Mouse (Mus musculus) limb, embryonic 14.5 days (tissue): Measurements from ENCODE around the gene Fcnb. TPM values are rescaled to one million over a fixed set of nuclear protein-coding genes. Genes with fewer than 3 reads are reported as not detected.

Experiments used
- ATAC-seq: fragments of 200-750 bp; cut with Nextera tagmentation; 2 replicates; pipeline ENCODE4 v1.8.0; 2017; ENCODE audit warnings: low read depth, moderate number of reproducible peaks, moderate TSS enrichment; ENCODE audit not compliant: low FRiP score
- DNase-seq: peaks from one replicate; pipeline ENCODE4 v3.0.0-alpha.2; 2015; ENCODE audit warnings: low spot score
- H3K27ac ChIP-seq: fragments of 300-500 bp; sonication (generic); replicated peaks from 2 replicates; pipeline ENCODE4 v1.5.1; 2014; ENCODE audit warnings: low read depth, mild to moderate bottlenecking, low read length, moderate library complexity, mixed read lengths
- H3K27me3 ChIP-seq: fragments of 300-500 bp; sonication (generic); 2 replicates; pipeline ENCODE4 v1.6.1; 2014; ENCODE audit warnings: low read length, mixed read lengths; ENCODE audit not compliant: control insufficient read depth, insufficient read depth
- H3K36me3 ChIP-seq: fragments of 300-500 bp; sonication (generic); 2 replicates; pipeline ENCODE4 v1.6.1; 2014; ENCODE audit warnings: mild to moderate bottlenecking, low read length, moderate library complexity, mixed read lengths; ENCODE audit not compliant: control insufficient read depth, insufficient read depth
- H3K4me1 ChIP-seq: fragments of 300-500 bp; sonication (generic); 2 replicates; pipeline ENCODE4 v1.6.1; 2014; ENCODE audit warnings: antibody characterized with exemption, low read length, mixed read lengths; ENCODE audit not compliant: control insufficient read depth, insufficient read depth
- H3K4me2 ChIP-seq: fragments of 300-500 bp; sonication (generic); replicated peaks from 2 replicates; pipeline ENCODE4 v1.6.1; 2014; ENCODE audit warnings: low read depth, mild to moderate bottlenecking, low read length, moderate library complexity; ENCODE audit not compliant: severe bottlenecking
- H3K4me3 ChIP-seq: fragments of 300-500 bp; sonication (generic); replicated peaks from 2 replicates; pipeline ENCODE4 v1.5.1; 2014; ENCODE audit warnings: low read length
- H3K9ac ChIP-seq: fragments of 300-500 bp; sonication (generic); 2 replicates; pipeline ENCODE4 v1.6.1; 2014; ENCODE audit warnings: mild to moderate bottlenecking, low read depth, low read length, moderate library complexity; ENCODE audit not compliant: severe bottlenecking
- H3K9me3 ChIP-seq: fragments of 300-500 bp; sonication (generic); 2 replicates; pipeline ENCODE4 v1.6.1; 2016; ENCODE audit warnings: low read length; ENCODE audit not compliant: control insufficient read depth
- POLR2A ChIP-seq: fragments of 200-500 bp; IDR thresholded peaks from 2 replicates; pipeline ENCODE4 v1.8.0; 2012; ENCODE audit warnings: inconsistent platforms, mild to moderate bottlenecking, moderate library complexity, borderline replicate concordance; ENCODE audit not compliant: insufficient read depth, insufficient read length; ENCODE audit errors: extremely low read depth
- WGBS: fragments of 180-500 bp; shearing (Covaris S2); extraction: QIAGEN DNeasy Blood & Tissue Kit; methylation state at CpG from one replicate; pipeline ENCODE4 v1.1.7; 2014; 5-methylcytosine and 5-hydroxymethylcytosine counted together
- polyA plus RNA-seq, 2 experiments: library from polyadenylated mRNA; depleted of rRNA in 1 of 2; stranded (reverse) in 1 of 2; unstranded in 1 of 2; fragments of >200 nt; fragmentation: Nextera tagmentation in 1 of 2; extraction: Ambion mirVana in 1 of 2; gene quantifications; 2 replicates each; pipeline versions ENCODE4 v1.2.1 to v1.2.3; 2012 to 2014

The Fcnb gene
- polyA plus RNA-seq, 2 experiments, result 0.40 to 0.88 TPM

DNA sequence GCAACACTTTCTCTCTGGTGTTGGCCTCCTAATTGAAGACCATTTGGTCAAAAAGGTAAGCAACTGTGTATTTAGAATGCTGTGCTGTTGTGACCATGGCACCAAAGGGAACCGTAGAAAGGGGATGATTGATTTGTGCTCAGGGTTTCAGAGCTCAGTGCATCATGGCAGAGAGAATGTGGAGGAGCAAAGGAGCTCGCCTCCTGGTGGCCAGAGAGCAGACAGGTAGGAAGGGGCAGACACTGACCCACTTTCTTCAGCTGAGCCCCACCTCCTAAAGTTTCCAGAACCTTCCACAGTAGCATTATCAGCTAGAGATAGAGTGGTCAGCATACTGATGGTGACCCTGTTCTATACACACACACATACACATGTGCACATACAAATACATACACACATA, 21.3 kb upstream of the Fcnb start:
- TF ChIP-seq POLR2A, result no peak
- no peaks in the 10 kb centered on the region for H3K36me3 ChIP-seq
- ATAC-seq, result no peak
- DNase-seq, result no peak
- WGBS, result 59% methylated on average over 2 of the region's 2 CpGs
- H3K27me3 ChIP-seq, result no peaks in the 10 kb centered on the region
- no peak overlapping the region for H3K9ac ChIP-seq
- 0 out of 2 replicates have a peak, but pooled peaks cover 3% of the 10 kb centered on the region for H3K9me3 ChIP-seq
- H3K4me2 ChIP-seq, result no peak overlapping the region
- H3K4me1 ChIP-seq, result no peaks in the 10 kb centered on the region
- no peak overlapping the region for H3K4me3 ChIP-seq
- H3K27ac ChIP-seq, result no peak overlapping the region

- 59% methylated on average over 2 of the region's 2 CpGs for WGBS
Measured at GRCm38 (mm10) chr2:28103653-28104052, 19.0 kb upstream of the Fcnb start.

GRCm38 (mm10) chr2:28101892-28102291, 17.2 kb upstream of the Fcnb start:
- H3K9me3 ChIP-seq, result no peaks in the 10 kb centered on the region
- 92% methylated on average over 2 of the region's 2 CpGs for WGBS
- no peak overlapping the region for H3K4me2 ChIP-seq
- H3K27ac ChIP-seq, result no peak overlapping the region
- H3K27me3 ChIP-seq, result no peaks in the 10 kb centered on the region
- H3K4me1 ChIP-seq, result peaks cover 8% of the 10 kb centered on the region
- no peak for TF ChIP-seq POLR2A
- no peak overlapping the region for H3K9ac ChIP-seq
- ATAC-seq (no peak), DNase-seq (no peak)
- no peak overlapping the region for H3K4me3 ChIP-seq
- H3K36me3 ChIP-seq, result no peaks in the 10 kb centered on the region

More at GRCm38 (mm10) chr2:28103653-28104052, 19.0 kb upstream of the Fcnb start:
- Histone ChIP-seq H3K9me3 (no peaks in the 10 kb centered on the region), H3K4me2 (no peak overlapping the region), H3K4me1 (peaks cover 4% of the 10 kb centered on the region), H3K27me3 (no peaks in the 10 kb centered on the region), H3K27ac (no peak overlapping the region), H3K4me3 (no peak overlapping the region), H3K36me3 (no peaks in the 10 kb centered on the region), H3K9ac (no peak overlapping the region)
- ATAC-seq, result no peak
- no peak for DNase-seq
- TF ChIP-seq POLR2A, result no peak

DNA sequence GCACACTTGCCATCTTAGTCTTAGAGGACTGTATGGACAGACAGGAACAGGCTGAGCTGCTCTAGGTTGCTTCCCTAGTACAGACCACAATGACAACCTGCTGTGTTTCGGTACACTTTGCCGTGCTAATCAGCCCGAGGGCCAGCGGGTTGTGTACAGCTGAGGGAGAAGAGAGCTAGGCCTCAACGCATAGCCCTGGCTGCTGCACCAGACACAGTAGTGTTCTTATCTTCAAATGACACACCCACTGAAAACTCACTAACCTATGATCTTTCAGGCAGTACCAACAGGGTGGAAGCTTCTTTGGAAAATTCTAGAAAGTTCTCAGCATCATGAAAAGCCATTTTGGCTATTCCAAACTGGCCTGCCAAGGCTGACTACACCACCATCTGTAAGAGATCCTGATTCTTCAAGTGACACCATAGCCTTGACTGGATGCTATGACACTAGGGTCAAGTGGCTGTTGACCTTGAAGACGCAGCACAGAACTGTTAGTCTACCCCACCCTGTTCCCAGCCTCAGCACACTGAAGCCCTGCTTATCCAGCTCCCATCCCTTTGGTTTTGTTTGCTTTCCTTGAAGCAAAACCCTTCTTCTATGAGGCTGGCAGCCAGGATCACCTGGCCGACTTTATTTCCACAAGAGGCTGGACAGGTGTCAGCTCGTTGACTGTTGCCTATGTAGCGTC, 16.3 kb upstream of the Fcnb start:
- Histone ChIP-seq H3K9me3 (no peaks in the 10 kb centered on the region), H3K27me3 (no peaks in the 10 kb centered on the region), H3K27ac (no peak overlapping the region), H3K9ac (no peak overlapping the region), H3K4me2 (no peak overlapping the region), H3K4me1 (peaks cover 8% of the 10 kb centered on the region), H3K4me3 (no peak overlapping the region), H3K36me3 (no peaks in the 10 kb centered on the region)
- no peak for TF ChIP-seq POLR2A
- 81% methylated on average over 9 of the region's 9 CpGs for WGBS
- no peak for ATAC-seq
- no peak for DNase-seq

DNA sequence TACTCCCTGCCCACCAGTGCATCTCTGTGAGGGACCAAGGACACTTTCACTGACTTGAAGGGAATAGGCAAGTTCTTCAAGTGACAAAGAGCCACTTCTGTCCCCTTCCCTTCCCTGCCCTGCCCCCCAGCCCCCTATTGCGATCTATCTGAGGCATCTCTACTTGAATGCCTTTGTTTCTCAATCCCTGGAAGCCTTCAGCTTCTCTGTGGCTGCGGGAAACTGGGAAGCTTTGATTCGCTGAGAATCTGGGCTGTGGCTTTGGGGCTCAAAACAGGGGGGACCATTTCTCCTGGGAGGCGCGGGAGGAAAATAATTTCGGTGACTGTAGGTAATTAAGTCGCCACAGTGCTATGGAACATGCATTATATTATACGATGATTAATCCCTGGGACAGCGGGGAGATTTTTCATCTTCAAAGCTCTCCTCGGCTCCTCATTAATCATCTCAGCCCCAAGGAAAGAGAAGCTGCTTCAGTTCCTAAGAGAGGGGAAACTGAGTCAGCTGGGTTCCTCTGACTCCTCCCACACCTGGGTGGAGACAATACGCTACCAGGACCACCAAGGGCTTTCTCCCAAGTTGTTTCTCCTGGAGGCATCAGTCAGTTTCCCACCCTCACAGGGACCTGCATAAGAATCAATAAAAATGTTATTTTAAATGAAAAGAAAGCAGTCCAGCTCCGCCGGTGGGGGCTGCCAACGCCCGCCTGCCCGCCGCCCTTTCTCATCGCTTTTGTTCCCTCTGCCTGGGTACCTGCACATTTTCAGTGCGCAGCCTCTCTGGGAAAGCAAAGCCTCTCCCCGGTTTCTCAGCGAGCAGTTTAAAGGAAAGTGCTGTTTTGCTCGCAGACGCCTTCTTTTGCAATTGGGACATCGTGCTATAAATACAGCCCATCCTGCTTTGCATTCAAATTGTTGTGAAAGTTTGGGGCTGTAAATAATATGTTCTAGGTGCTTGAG, 14.1 kb upstream of the Fcnb start:
- no peak for TF ChIP-seq POLR2A
- ATAC-seq (no peak), DNase-seq (peak; percentile 11)
- Histone ChIP-seq H3K9me3 (no peaks in the 10 kb centered on the region), H3K4me3 (peak overlapping the region; percentile 19), H3K27me3 (no peaks in the 10 kb centered on the region), H3K4me1 (peaks cover 8% of the 10 kb centered on the region), H3K9ac (peak overlapping the region; percentile 21; the same call in 1 of the 2 replicates), H3K4me2 (peak overlapping the region; percentile 46), H3K27ac (no peak overlapping the region), H3K36me3 (no peaks in the 10 kb centered on the region)
- 6% methylated on average over 24 of the region's 24 CpGs for WGBS
